Mouse (Mus musculus) c-Kit-negative CD71-positive TER-119-positive erythroid progenitor cells, embryonic 14.5 days (primary cell): ENCODE data around the gene Rnd2.
"Not testable (repeated sequence)": the region's sequence is repeated elsewhere in the genome, so short reads cannot be mapped to it uniquely, and the experiment has no call there.

ENCODE experiments used
- DNase-seq: peaks from one replicate; pipeline ENCODE4 v3.0.0-alpha.2; 2013; ENCODE audit warnings: low read depth, low spot score

Rnd2 gene

GRCm38 (mm10) chr11:101468731-101469130 is 3.9 kb downstream of the Rnd2 start:
- no peak for DNase-seq

GRCm38 (mm10) chr11:101469155-101469554 is 4.4 kb downstream of the Rnd2 start:
- DNase-seq: no peak

- no peak for DNase-seq
Observed at GRCm38 (mm10) chr11:101470206-101470605, 5.4 kb downstream of the Rnd2 start.

- no peak for DNase-seq
Observed at GRCm38 (mm10) chr11:101471926-101472325, 7.1 kb downstream of the Rnd2 start.

GRCm38 (mm10) chr11:101472336-101472735 is 7.5 kb downstream of the Rnd2 start:
- no peak for DNase-seq

GRCm38 (mm10) chr11:101473686-101474085 is 8.9 kb downstream of the Rnd2 start:
- not testable (repeated sequence) for DNase-seq

- DNase-seq: no peak
Observed at GRCm38 (mm10) chr11:101474298-101474697, 9.5 kb downstream of the Rnd2 start.

GRCm38 (mm10) chr11:101476361-101476760 is 11.6 kb downstream of the Rnd2 start:
- not testable (repeated sequence) for DNase-seq

- DNase-seq: no peak
Observed at GRCm38 (mm10) chr11:101477194-101477551, 12.4 kb downstream of the Rnd2 start.

GRCm38 (mm10) chr11:101477552-101478211 is 12.9 kb downstream of the Rnd2 start:
- DNase-seq: no peak

GRCm38 (mm10) chr11:101479171-101479635 is 14.4 kb downstream of the Rnd2 start:
- no peak for DNase-seq

- DNase-seq: no peak
Observed at GRCm38 (mm10) chr11:101480912-101481311, 16.1 kb downstream of the Rnd2 start.

- DNase-seq: no peak
Observed at GRCm38 (mm10) chr11:101483804-101484203, 19.0 kb downstream of the Rnd2 start.

GRCm38 (mm10) chr11:101484245-101484644 is 19.4 kb downstream of the Rnd2 start:
- DNase-seq: no peak

- no peak for DNase-seq
Observed at GRCm38 (mm10) chr11:101484814-101485213, 20.0 kb downstream of the Rnd2 start.

GRCm38 (mm10) chr11:101485509-101486028 is 20.8 kb downstream of the Rnd2 start:
- DNase-seq: peak; percentile 61

- no peak for DNase-seq
Observed at GRCm38 (mm10) chr11:101486126-101486525, 21.3 kb downstream of the Rnd2 start.

- no peak for DNase-seq
Observed at GRCm38 (mm10) chr11:101506269-101506780, 41.5 kb downstream of the Rnd2 start.

- DNase-seq: no peak
Observed at GRCm38 (mm10) chr11:101507090-101507489, 42.3 kb downstream of the Rnd2 start.

GRCm38 (mm10) chr11:101518937-101519336 is 54.1 kb downstream of the Rnd2 start:
- no peak for DNase-seq

- no peak for DNase-seq
Observed at GRCm38 (mm10) chr11:101519364-101519763, 54.6 kb downstream of the Rnd2 start.
